Mouse (Mus musculus): Measurements from ENCODE around the gene 2010111I01Rik. TPM values are rescaled to one million over a fixed set of nuclear protein-coding genes. Genes with fewer than 3 reads are reported as not detected.

Gene 2010111I01Rik
- polyA plus RNA-seq, 1 experiment from 2014 or later: 129 TPM

DNA sequence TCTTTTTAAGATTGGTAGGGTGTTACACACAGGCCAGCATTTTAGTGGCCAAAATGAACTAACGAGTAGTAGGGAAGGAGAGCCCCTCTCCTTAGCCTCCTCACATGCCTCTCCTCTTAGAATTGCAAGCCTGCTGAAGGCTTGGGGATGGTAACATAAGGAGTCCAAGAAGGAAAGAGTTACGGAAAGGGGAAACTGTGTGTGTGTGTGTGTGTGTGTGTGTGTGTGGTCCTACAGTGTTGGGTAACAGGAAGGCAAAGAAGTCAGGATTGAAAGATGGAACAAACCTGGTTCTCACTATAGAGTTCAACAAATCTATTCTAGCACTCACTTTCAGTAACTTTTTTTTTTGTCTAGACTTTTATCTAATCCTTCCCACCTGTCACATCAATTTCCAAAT is 1.3 kb upstream of the 2010111I01Rik start:
- Histone ChIP-seq H3K4me1 (peaks cover 11% of the 10 kb centered on the region), H3K4me2 (no peak overlapping the region), H3K27ac (no peak overlapping the region), H3K9me3 (no peaks in the 10 kb centered on the region), H3K4me3 (no peak overlapping the region), H3K9ac (no peak overlapping the region), H3K36me3 (no peaks in the 10 kb centered on the region), H3K27me3 (no peaks in the 10 kb centered on the region)
- no peak for ATAC-seq (ENCODE audit: borderline replicate concordance, extremely low read depth, low FRiP score, low TSS enrichment)
- 78% methylated on average over 2 of the region's 2 CpGs for WGBS

GRCm38 (mm10) chr13:62968223-62968622 is 3.5 kb downstream of the 2010111I01Rik start:
- ATAC-seq (ENCODE audit: borderline replicate concordance, extremely low read depth, low FRiP score, low TSS enrichment): no peak
- no peak overlapping the region for H3K9ac ChIP-seq
- no peak overlapping the region for H3K27ac ChIP-seq
- H3K9me3 ChIP-seq: no peaks in the 10 kb centered on the region
- no peak overlapping the region for H3K4me2 ChIP-seq
- H3K4me1 ChIP-seq: peaks cover 7% of the 10 kb centered on the region
- WGBS: 73% methylated on average over 12 of the region's 12 CpGs
- H3K27me3 ChIP-seq: no peaks in the 10 kb centered on the region
- H3K36me3 ChIP-seq: no peaks in the 10 kb centered on the region
- H3K4me3 ChIP-seq: no peak overlapping the region

- no peak overlapping the region for H3K4me2 ChIP-seq
- no peaks in the 10 kb centered on the region for H3K36me3 ChIP-seq
- no peaks in the 10 kb centered on the region for H3K27me3 ChIP-seq
- no peak overlapping the region for H3K27ac ChIP-seq
- peaks cover 2% of the 10 kb centered on the region for H3K4me1 ChIP-seq
- no peak overlapping the region for H3K9ac ChIP-seq
- ATAC-seq (ENCODE audit: borderline replicate concordance, extremely low read depth, low FRiP score, low TSS enrichment): no peak
- no peak overlapping the region for H3K4me3 ChIP-seq
- no peaks in the 10 kb centered on the region for H3K9me3 ChIP-seq
- 74% methylated on average over 11 of the region's 11 CpGs for WGBS
Measured at GRCm38 (mm10) chr13:62970515-62971269, 6.0 kb downstream of the 2010111I01Rik start.

DNA sequence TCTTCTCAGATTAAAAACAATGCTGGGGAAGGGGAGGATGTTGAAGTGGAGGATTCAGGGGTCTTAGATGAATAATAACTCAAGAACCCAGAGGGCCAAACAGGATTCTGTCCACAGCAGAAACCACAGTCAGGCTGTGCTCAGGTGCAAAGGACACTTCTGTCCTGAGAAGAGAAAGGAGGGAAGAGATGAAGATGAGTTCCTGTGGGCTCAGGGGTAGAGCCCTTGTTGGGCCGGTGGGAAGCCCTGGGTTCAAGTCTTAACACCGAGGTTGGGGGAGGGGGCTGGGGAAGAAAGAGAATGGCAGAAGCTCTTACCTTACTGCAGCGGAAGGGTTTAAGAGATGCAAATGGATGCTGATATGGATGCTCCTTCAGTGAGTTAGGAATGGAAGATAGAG is 7.7 kb downstream of the 2010111I01Rik start:
- Histone ChIP-seq H3K4me3 (no peak overlapping the region), H3K4me1 (no peaks in the 10 kb centered on the region), H3K36me3 (no peaks in the 10 kb centered on the region), H3K4me2 (no peak overlapping the region), H3K27me3 (no peaks in the 10 kb centered on the region), H3K9ac (no peak overlapping the region), H3K9me3 (no peaks in the 10 kb centered on the region), H3K27ac (no peak overlapping the region)
- ATAC-seq (ENCODE audit: borderline replicate concordance, extremely low read depth, low FRiP score, low TSS enrichment): no peak
- 83% methylated on average over 3 of the region's 3 CpGs for WGBS

- no peak for ATAC-seq (ENCODE audit: borderline replicate concordance, extremely low read depth, low FRiP score, low TSS enrichment)
- H3K9ac ChIP-seq: no peak overlapping the region
- H3K27ac ChIP-seq: no peak overlapping the region
- H3K4me2 ChIP-seq: no peak overlapping the region
- no peak overlapping the region for H3K4me3 ChIP-seq
- 71% methylated on average over 4 of the region's 4 CpGs for WGBS
- H3K9me3 ChIP-seq: no peaks in the 10 kb centered on the region
- no peaks in the 10 kb centered on the region for H3K27me3 ChIP-seq
- H3K36me3 ChIP-seq: no peaks in the 10 kb centered on the region
- peaks cover 6% of the 10 kb centered on the region for H3K4me1 ChIP-seq
Measured at GRCm38 (mm10) chr13:62973111-62973510, 8.4 kb downstream of the 2010111I01Rik start.

GRCm38 (mm10) chr13:62978104-62978503 is 13.4 kb downstream of the 2010111I01Rik start:
- Histone ChIP-seq H3K4me1 (peaks cover 31% of the 10 kb centered on the region), H3K4me2 (no peak overlapping the region), H3K27ac (0 out of 2 replicates have a peak overlapping the region, but pooled peaks have one; percentile 26), H3K27me3 (no peaks in the 10 kb centered on the region), H3K9ac (no peak overlapping the region), H3K36me3 (no peaks in the 10 kb centered on the region), H3K9me3 (no peaks in the 10 kb centered on the region), H3K4me3 (no peak overlapping the region)
- ATAC-seq (ENCODE audit: borderline replicate concordance, extremely low read depth, low FRiP score, low TSS enrichment): peak; percentile 72; the same call in 1 of the 2 replicates

- ATAC-seq (ENCODE audit: borderline replicate concordance, extremely low read depth, low FRiP score, low TSS enrichment): no peak
- no peak overlapping the region for H3K4me3 ChIP-seq
- H3K27ac ChIP-seq: 0 out of 2 replicates have a peak overlapping the region, but pooled peaks have one; percentile 41
- no peak overlapping the region for H3K4me2 ChIP-seq
- H3K27me3 ChIP-seq: no peaks in the 10 kb centered on the region
- peaks cover 31% of the 10 kb centered on the region for H3K4me1 ChIP-seq
- no peaks in the 10 kb centered on the region for H3K36me3 ChIP-seq
- no peak overlapping the region for H3K9ac ChIP-seq
- no peaks in the 10 kb centered on the region for H3K9me3 ChIP-seq
- 74% methylated on average over 4 of the region's 4 CpGs for WGBS
Measured at GRCm38 (mm10) chr13:62978784-62979183, 14.1 kb downstream of the 2010111I01Rik start.

DNA sequence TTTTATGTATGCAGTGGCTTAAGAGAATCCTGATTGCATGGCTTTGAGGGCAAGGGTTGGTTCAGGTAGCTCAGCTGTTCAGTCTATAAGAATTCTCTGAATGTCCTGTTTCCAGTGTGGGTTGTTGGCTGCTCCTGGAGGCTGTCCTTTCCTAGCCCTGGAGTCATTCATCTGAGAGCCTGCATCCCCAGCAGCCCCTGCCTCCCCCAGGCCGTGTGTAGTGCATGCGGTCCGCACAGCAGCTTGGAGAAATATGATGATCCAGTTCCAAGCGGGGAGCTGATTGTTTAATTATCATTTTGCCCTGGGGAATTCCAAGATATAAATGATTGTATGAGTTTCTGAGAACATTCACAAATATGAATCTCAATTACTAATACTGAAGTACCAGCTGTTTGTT is 14.5 kb downstream of the 2010111I01Rik start:
- Histone ChIP-seq H3K4me2 (no peak overlapping the region), H3K9ac (no peak overlapping the region), H3K4me3 (no peak overlapping the region), H3K27ac (no peak overlapping the region), H3K9me3 (no peaks in the 10 kb centered on the region), H3K4me1 (peaks cover 31% of the 10 kb centered on the region), H3K36me3 (no peaks in the 10 kb centered on the region), H3K27me3 (no peaks in the 10 kb centered on the region)
- no peak for ATAC-seq (ENCODE audit: borderline replicate concordance, extremely low read depth, low FRiP score, low TSS enrichment)
- WGBS: 73% methylated on average over 4 of the region's 4 CpGs

- Histone ChIP-seq H3K4me2 (no peak overlapping the region), H3K4me3 (no peak overlapping the region), H3K27me3 (no peaks in the 10 kb centered on the region), H3K4me1 (peaks cover 31% of the 10 kb centered on the region), H3K9ac (no peak overlapping the region), H3K9me3 (no peaks in the 10 kb centered on the region), H3K36me3 (no peaks in the 10 kb centered on the region), H3K27ac (peak overlapping the region; percentile 34; the same call in 1 of the 2 replicates)
- WGBS: 49% methylated on average over 2 of the region's 2 CpGs
- no peak for ATAC-seq (ENCODE audit: borderline replicate concordance, extremely low read depth, low FRiP score, low TSS enrichment)
Measured at GRCm38 (mm10) chr13:62980131-62980530, 15.4 kb downstream of the 2010111I01Rik start.

DNA sequence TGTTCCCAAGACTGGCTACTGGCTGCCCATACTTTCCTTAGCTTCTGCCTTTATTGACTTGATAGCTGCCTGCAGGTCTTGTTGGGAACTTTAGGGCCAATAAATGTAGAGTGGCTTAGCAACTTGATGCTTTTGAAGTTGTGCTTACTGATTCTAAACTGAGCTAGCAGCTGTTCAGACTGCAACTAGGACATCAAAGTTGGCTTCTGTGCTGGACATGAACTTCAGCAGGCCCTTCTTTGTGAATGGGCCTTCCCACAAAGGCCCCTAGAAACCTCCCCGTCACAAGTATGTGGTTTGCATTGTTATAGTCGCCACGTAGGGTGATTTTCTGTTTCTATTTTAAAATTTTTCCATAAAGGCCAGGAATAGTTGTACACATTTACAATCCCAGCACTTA is 19.8 kb downstream of the 2010111I01Rik start:
- Histone ChIP-seq H3K9me3 (no peaks in the 10 kb centered on the region), H3K27ac (no peak overlapping the region), H3K4me2 (no peak overlapping the region), H3K9ac (no peak overlapping the region), H3K36me3 (no peaks in the 10 kb centered on the region), H3K27me3 (no peaks in the 10 kb centered on the region), H3K4me3 (no peak overlapping the region), H3K4me1 (peaks cover 11% of the 10 kb centered on the region; the same call in 1 of the 2 replicates)
- WGBS: 78% methylated on average over 3 of the region's 3 CpGs
- no peak for ATAC-seq (ENCODE audit: borderline replicate concordance, extremely low read depth, low FRiP score, low TSS enrichment)

DNA sequence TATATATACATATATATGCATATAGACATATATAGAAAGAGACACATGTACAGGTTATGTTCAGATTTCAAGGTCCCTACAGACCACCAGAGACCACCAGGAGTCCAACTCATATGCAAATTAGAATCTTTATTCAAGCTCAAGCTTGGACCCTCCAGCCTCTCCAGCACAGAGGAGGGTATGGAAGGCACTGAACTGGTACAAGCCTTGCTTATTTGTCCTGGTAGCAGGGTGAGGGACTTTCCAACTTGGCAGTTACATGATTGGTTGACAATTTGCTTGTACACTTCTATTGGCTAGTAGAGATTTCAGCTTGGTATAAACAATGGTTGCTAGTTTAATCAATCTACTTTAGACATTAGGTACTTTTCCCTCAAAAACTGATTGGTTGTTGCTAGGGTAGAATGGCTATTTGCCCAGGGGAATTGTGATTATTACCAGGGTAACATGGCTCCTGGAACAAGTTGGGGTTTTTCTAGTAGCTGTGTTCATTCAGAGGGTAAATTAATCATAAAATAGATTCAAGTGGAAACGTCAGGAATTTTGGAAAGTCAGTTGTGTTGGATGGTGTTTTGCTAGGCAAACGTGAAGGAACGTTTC is 25.3 kb downstream of the 2010111I01Rik start:
- Histone ChIP-seq H3K9me3 (no peaks in the 10 kb centered on the region), H3K4me2 (no peak overlapping the region), H3K27ac (no peak overlapping the region), H3K27me3 (no peaks in the 10 kb centered on the region), H3K4me3 (no peak overlapping the region), H3K9ac (no peak overlapping the region), H3K4me1 (no peaks in the 10 kb centered on the region), H3K36me3 (no peaks in the 10 kb centered on the region)
- no peak for ATAC-seq (ENCODE audit: borderline replicate concordance, extremely low read depth, low FRiP score, low TSS enrichment)
- WGBS: 62% methylated on average over 3 of the region's 3 CpGs
